Mouse (Mus musculus): Measurements from ENCODE around the gene 4933400A11Rik.
A peak's percentile ranks its signal among the peaks of the same experiment; 100 is the strongest.

The 4933400A11Rik gene

DNA sequence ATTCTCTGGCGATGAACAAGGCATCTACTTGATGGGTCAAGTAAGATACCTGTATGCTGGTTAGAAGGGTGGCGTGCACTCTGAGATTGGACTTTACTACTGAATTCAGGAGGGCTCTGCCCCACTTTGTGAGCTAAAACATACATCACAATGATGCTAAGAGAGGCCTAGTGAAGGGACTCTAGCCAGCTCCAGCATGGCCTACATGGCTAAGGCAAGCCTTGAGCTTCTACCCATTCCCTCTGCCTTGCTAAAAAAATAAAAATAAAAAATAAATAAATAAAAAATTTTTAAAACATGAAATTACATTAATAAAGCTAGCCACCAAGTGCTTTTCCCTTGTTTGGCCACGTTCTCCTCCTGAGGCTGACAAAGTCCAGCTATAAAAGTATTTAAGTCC lies at the start of gene 4933400A11Rik:
4933400A11Rik (minus strand) TSS at position 101 of the 400 bp plus-strand sequence.
- DNase-seq (ENCODE audit: low spot score): no peak

DNA sequence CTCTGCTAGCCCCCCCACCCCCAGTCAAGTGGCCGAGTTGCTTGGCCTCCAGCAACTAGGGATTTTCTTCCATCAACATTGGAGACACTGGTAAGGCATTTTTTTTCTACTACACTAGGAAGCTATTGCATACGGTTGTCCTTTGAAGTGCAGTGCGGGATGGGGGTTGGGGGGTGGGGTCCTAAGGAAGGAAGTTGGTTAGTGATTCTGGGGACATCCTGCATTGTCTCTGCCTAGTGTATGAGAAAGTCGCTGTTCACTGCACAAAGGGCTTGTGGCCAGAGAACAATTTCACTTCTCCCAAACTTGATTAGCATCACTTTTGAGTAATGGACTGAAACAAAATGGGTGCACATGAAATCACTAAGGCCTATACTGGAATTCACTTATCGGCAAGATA lies 48.7 kb upstream of the 4933400A11Rik start:
- DNase-seq (ENCODE audit: low spot score): no peak

DNA sequence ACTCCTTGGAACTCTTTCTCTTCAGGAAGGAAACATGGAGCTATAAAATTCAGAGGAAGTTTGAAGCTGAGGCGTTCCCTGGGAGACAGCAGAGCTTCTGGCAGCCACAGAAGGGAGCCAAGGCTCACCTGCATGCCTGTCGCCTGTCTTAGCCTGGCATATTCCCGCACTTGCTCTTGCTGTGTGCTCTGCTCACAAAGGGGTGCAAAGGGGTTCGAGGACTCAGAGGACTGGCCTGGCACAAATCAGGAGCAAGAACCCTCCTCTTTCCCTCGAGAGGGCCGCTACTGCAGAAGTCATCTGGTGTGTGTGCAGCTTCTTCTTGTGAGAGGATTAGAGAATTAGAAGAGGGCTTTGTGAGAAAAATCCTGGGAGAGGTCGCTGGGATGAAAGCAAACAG lies 48.3 kb upstream of the 4933400A11Rik start:
- no peak for DNase-seq (ENCODE audit: low spot score)

DNA sequence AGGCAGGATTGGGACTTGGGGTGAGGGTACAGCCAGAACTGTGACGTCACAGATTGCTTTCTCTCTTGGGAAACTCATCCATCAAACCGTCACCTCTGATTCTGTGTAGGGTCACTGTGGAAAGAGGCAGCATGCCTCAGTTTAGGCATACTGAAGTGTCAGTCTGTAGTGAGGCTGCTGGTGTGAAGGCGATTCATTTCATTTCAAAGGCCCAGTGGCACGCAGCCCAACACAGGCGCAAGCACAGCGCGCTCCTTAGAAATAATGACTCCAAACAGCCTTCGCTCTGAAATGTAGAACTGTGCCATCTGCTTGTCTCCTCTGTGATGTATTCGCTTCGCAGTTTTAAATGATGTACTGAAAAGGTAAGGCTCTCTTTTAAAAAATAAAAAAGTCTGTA lies 47.5 kb upstream of the 4933400A11Rik start:
- no peak for DNase-seq (ENCODE audit: low spot score)

DNA sequence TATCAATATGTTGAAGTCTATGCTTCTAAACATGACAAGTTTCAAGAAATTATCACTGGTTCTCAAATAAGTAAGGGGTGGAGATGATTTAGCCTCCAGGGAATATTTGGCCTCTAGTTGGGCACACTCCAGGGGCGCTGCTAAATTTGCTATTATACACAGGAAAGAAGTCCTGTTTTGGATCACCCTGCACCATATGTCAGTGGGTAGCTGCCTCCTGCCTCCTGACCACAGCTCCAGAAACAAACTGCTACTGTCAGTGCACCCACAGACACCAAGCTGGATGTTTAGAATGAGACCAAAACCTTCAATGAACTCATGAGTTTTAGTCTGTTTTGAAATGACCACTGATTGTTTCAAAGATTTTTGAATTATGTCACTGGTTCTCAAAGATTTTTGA lies 34.2 kb upstream of the 4933400A11Rik start:
- DNase-seq (ENCODE audit: low spot score): no peak

DNA sequence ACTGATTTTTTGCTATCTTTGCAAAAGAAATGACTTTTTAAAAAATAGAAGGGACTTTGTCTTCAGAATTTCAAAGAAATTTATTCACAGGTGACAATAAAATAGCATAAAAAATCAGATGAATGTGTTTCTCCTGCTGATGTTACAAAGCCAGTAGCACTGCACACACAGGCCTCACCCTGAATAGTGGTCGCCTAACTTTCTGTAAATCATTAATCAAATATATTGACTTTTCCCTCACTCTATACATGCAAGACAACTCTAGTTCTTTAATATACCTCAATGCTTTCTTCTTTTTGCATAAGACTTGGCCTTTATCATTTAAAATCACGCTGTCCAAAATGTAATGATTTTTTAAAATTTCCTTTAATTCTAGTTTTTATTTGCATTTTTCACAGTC lies 32.3 kb upstream of the 4933400A11Rik start:
- DNase-seq (ENCODE audit: low spot score): no peak

DNA sequence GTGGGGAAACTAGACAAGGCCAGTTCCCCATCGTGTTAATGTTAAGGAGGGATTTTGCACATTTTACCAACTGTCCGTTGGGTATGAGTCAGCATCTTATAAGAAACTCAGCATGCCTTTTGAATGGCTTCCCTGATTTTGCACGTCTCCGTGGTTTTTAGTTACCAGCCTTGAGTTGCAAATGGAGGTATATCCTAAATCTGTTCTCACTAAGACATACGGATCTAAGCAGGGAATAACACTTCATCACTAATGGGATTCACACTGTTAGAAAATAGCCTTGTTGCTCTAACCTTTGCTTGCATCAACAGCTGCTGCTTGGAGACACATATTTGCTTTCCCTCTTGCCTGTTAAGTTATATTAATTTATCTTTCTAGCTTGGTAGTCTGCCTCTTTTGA lies 31.9 kb upstream of the 4933400A11Rik start:
- DNase-seq (ENCODE audit: low spot score): no peak

DNA sequence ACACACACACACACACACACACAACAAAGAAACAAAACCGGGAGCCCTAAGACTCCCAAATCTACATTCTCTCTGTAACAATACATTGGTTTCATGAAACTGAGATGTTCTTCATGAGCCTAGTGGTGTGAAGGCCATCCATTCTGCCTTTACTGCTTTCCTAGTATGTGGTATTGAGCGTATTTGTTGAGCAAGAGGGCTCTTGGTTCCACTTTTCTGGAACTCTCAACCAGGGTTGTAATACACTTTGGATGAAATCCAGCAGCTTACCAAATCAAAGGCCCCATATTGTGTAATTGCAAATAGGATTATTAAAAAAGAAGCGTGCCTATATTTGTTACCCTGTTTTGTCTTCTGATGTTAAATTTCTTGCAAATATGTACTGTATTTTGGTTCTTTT lies 28.3 kb upstream of the 4933400A11Rik start:
- DNase-seq (ENCODE audit: low spot score): no peak

DNA sequence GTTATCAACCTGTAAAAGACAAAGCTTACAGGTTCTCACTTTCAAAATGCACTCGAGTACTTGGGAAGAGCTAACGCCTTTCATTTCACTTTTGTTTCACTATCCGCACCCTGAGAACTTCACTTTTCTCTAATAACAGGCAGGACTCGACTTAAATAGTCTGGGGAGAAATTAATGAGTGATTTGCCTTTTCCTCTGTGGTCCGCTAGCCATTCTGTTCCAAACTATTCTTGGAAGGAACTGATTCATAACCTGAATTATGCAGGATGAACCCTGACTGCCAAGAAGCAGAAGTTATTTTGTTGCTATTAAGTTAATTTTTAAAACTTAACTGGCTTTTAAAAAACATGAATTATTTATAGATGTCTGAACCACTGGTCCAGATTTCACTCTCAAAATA lies 26.4 kb upstream of the 4933400A11Rik start:
- DNase-seq (ENCODE audit: low spot score): no peak

DNA sequence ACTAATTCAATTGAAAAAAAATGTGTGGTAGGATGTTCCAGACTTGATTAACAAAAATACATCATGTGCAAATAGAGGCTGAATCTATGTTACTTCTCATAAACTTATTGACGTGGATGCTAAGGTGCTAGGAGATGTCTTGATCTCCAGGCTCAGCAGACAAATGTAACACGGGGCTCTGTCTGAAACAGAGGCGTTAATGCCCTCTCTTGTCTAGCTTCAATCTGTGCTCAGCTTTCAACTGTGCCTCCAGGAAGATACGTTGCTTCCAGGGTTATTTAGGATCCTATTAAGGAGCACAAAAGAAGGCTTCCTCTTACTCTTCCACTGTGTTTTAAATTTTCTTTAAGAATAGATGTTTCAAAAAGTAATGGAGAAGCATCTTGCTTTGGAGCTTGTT lies 20.8 kb upstream of the 4933400A11Rik start:
- DNase-seq (ENCODE audit: low spot score): no peak

DNA sequence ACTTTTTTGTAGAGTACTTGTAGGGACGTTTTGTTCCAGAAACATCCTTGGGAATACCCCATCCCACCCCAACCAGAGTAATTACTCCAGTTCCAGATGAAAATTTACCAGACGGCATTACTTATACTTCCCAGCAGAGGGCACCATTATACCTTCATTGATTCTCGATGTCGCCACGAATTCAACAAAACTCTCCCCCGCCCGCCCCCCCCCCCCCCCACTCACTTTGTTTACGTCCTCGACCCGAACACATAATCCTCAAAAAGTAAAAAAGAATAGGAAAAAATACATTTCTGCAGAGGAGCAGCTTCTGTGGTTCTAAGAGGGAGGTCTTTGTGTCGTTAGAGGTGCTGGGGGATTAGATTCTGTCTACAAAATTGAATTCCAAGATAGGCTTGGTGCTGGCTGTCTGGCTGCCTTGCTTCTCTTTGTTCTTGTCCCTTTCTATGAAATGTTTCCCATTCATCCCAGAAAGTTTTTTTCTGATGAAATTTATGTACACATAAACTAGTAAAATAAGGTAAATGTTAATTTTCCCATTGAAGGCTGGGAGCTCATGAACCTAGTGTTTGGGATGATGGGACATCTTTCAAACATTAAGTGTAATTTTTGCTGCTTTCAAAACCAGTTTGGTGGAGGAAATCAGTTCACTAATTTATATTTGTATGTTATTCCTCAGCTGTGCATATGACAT lies 19.7 kb upstream of the 4933400A11Rik start:
- DNase-seq (ENCODE audit: low spot score): peak; percentile 15

DNA sequence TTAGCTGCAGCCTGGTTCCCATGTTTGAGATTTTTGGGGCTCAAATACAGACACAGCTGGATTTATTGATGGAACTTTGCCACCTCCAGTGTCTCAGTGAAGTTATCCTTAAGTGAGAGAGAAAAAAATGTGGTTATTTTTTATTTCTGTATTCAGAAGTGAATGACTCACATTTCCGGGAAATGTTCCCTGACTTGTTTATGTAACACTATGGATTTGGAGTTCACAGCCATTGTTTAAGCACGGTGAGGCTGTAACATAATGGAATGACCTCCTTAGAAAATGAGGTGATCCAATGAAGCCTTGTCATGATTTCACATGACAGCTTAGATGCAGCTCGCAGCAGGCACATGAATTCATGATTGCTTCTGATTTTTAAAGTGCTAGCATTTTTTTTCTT lies 17.7 kb upstream of the 4933400A11Rik start:
- no peak for DNase-seq (ENCODE audit: low spot score)

DNA sequence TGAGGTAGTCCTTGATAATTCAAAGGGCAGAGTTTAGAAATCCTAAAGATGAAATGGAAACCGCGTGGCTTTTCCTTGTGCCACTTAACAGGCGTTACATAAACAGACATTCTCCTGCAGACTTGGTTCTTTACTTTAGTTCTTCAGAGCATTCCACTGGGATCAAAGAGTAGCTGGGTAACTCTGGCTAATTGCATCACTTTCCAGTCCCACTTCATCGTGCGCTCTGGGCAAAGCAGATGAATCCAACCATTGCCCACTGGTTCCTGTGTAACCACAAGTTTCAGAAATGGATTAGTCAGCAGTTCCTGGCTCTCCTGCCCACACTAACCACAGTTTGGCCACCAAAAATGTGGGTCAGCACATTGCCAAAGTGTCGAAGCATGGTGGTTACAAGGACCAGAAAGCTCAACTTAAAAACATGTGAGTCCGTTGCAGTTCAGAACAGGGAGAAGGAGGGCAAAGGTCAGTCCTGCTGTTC lies 15.4 kb upstream of the 4933400A11Rik start:
- DNase-seq (ENCODE audit: low spot score): no peak

DNA sequence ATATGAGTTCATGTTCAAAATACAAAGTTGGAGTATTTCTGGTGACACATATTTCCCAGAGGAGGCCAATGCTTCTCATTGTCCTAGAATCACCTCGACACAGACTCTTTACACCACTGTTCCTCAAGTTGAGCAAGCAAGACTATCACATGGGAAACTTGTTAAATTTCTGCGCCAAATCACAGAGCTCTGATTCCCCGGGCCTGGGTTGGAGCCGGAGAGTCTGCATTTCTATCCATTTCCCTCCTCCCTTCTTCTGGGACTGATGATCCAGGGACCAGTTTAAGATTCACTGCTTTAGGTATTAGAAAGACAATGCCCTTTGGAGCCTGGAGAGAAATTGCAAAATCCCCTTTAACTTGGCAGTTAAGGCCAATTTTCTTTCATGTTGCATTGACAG lies 15.0 kb upstream of the 4933400A11Rik start:
- no peak for DNase-seq (ENCODE audit: low spot score)

DNA sequence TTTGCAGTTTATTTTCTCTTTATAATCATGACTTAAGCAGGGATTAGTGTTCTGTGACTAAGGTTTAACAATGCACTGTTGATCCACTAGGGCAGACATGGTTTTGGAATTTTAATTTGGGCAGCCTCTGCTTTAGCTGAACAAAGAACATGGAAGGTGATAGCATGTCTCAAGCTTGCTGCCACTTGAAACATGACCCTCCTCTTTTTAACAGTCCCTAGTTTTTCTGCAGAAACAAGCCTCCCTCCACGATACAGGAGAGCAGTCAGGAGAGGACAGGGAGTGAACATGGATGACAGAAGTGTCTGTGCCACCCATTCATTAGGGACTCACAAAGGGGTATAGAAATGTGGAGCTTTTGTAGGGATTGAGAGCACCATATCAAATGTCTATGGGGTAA lies 13.4 kb upstream of the 4933400A11Rik start:
- no peak for DNase-seq (ENCODE audit: low spot score)

DNA sequence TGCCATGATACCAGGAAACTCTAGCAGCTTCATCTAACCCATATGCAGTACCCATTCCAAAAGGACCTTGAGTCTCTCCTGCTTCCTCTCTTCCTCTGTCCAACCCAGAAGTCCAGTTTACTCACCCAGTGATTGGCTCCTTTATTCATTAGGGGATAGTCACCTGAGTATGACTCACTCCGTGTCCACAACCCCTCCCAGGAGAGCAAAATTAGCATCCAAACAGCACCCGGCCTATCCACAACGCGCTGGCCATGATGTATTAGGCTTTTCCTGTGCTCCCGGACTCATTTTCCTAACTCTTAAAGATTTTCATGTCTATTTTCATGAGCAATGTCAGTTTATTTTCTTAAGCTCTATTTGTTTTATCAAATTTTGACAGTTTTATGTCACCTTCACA lies 10.3 kb upstream of the 4933400A11Rik start:
- no peak for DNase-seq (ENCODE audit: low spot score)

DNA sequence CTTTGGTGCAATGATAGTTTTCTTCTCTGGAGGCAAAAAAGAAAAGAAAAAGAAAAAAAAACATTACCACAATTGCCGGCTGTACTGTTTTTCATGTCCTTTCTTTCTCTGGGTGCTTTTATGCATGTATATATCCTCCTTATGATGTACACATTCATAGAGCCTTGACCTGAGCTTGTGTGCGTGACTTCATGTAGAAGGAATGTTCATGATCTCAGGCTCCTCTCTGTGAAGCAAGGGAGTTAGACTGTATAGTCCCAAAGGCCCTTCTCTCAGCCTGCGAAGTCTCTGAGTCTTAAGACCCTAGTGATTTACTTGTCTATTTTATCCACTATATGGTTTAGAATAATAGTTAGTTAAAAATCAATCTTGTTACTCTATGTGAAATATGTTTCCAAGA lies 21.4 kb downstream of the 4933400A11Rik start:
- no peak for DNase-seq (ENCODE audit: low spot score)

DNA sequence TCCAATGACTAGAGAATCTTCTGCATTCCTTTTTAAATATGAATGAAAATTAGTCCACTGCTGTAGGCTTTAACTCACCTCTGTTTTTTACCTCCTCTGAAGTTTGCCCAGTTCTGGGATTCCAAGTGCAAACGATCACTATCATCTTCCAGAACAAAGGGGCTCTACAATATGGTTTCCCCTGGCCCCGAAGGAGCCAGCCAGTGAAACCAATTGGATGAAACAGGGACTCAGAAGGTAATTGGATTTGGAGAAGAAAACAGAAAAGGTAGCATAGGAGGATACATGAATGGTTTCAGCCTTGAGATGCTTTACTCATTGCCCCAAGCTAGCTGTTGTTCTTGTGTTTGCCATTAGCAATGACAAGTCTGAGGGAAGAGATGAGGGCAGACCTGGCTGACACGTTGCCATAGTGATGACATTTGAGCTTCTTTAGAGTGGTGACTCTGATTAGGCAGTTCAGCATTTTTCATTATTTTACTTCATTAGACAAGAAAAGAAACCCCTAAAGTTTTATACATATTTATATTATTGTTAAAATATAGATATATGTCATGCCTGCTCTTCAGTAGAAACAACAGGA lies 44.0 kb downstream of the 4933400A11Rik start:
- DNase-seq (ENCODE audit: low spot score): no peak

All from yolk sac, embryonic 10.5 days (tissue).